Mouse (Mus musculus): ENCODE measurements around the gene Tmem136. TPM values are rescaled to one million over a fixed set of nuclear protein-coding genes. Genes with fewer than 3 reads are reported as not detected.

Gene Tmem136
- polyA plus RNA-seq (2012; ENCODE audit: low replicate concordance), result 0.05 and 0.47 TPM in 2 replicates

DNA sequence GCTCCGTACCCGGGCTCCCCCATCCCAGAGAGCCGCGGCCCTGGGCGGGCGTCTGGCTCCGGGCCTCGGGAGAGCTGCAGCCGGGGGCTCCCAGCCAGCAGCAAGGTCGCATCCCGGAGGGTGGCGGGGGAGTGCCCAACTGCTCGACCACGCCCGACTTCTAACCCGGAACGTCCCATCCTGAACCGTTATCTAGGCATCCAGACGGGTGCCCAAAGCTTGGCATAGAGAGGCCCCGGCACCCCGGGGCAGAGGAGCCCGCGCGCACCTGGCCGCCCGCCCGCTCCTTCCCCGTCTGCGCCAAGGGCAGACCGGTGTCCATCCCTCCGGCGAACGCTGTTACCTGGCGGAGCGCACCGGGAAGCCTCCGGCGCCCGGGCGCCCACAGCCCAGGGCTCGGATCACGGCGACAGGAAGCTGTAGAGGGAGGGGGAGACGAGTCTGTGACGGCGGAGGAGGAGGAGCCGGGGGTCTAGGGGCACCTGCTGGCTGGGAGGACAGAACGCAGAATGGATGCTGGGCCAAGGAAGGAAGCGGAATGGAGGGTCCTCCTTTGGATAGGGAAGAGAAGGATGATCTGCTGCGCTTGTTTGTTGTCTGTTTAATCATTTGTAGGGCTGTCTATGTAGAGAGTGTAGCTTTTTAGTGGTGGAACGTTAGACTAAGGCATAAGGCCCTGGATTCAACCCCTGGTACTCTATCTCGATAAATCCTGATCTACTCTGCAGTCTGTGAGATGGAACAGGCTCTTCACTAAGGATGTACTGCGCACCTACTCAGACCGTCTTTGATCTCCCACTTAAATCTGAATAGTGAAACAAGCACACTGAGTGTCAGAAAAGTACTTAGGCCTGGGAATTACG, at the start of gene Tmem136:
Gene Tmem136 (minus strand): TSS at position 437 of the 863 bp plus-strand sequence.

GRCm38 (mm10) chr9:43107187-43107517, 9.2 kb downstream of the Tmem136 start, which contains the start of gene Arhgef12:
Gene Arhgef12 (minus strand): TSS chr9:43107239.

Other genes starting within 250 kb of the Tmem136 start
- gene Grik4, start 172.1 kb downstream of the Tmem136 start, polyA plus RNA-seq (2012; ENCODE audit: low replicate concordance), result 0.11 TPM in 1 of 2 replicates, not detected in the other
- 2.8 and 9.7 TPM in 2 replicates for gene Arhgef12, start 9.3 kb downstream of the Tmem136 start, polyA plus RNA-seq (2012; ENCODE audit: low replicate concordance)
- gene Pou2f3, start 93.8 kb upstream of the Tmem136 start, polyA plus RNA-seq (2012; ENCODE audit: low replicate concordance), result not detected in 2 replicates
- gene Oaf, start 123.3 kb upstream of the Tmem136 start, polyA plus RNA-seq (2012; ENCODE audit: low replicate concordance), result 78.5 and 111 TPM in 2 replicates
- gene Trim29, start 194.3 kb upstream of the Tmem136 start, polyA plus RNA-seq (2012; ENCODE audit: low replicate concordance), result not detected in 2 replicates